Mouse (Mus musculus) midbrain, embryonic 14.5 days (tissue): ENCODE measurements at regions not wholly inside any gene's neighbourhood (a gene's known extent, or its start where the extent isn't known, plus 50 kb on each side); places are given as distances from the start of the nearest gene placed in this dataset.

Experiments used
- ATAC-seq: fragments of 200-750 bp; cut with Nextera tagmentation; 2 replicates; pipeline ENCODE4 v1.8.0; 2017; ENCODE audit warnings: moderate number of reproducible peaks, moderate library complexity; ENCODE audit not compliant: low FRiP score, low TSS enrichment
- DNase-seq: peaks from one replicate; pipeline ENCODE4 v3.0.0-alpha.2; 2015
- H3K27ac ChIP-seq: fragments of 300-500 bp; sonication (generic); replicated peaks from 2 replicates; pipeline ENCODE4 v1.5.1; 2014; ENCODE audit warnings: mild to moderate bottlenecking, low read depth, low read length, moderate library complexity
- H3K27me3 ChIP-seq: fragments of 300-500 bp; sonication (generic); 2 replicates; pipeline ENCODE4 v1.6.1; 2014; ENCODE audit warnings: low read length, control low read depth, mixed read lengths; ENCODE audit not compliant: control insufficient read depth, insufficient read depth
- H3K36me3 ChIP-seq: fragments of 300-500 bp; sonication (generic); 2 replicates; pipeline ENCODE4 v1.6.1; 2014; ENCODE audit warnings: low read length, control low read depth; ENCODE audit not compliant: control insufficient read depth, insufficient read depth
- H3K4me1 ChIP-seq: fragments of 300-500 bp; sonication (generic); 2 replicates; pipeline ENCODE4 v1.6.1; 2014; ENCODE audit warnings: mild to moderate bottlenecking, antibody characterized with exemption, low read length, control low read depth; ENCODE audit not compliant: control insufficient read depth, insufficient read depth
- H3K4me2 ChIP-seq: fragments of 300-500 bp; sonication (generic); 2 replicates; pipeline ENCODE4 v1.6.1; 2014; ENCODE audit warnings: mild to moderate bottlenecking, low read length, moderate library complexity
- H3K4me3 ChIP-seq: fragments of 300-500 bp; sonication (generic); replicated peaks from 2 replicates; pipeline ENCODE4 v1.5.1; 2014; ENCODE audit warnings: low read depth, low read length
- H3K9ac ChIP-seq: fragments of 300-500 bp; sonication (generic); replicated peaks from 2 replicates; pipeline ENCODE4 v1.6.1; 2014; ENCODE audit warnings: mild to moderate bottlenecking, low read length, moderate library complexity
- H3K9me3 ChIP-seq: fragments of 300-500 bp; sonication (generic); 2 replicates; pipeline ENCODE4 v1.6.1; 2016; ENCODE audit warnings: low read length, control low read depth, mixed read lengths; ENCODE audit not compliant: control insufficient read depth
- WGBS: fragments of 180-500 bp; shearing (Covaris S2); extraction: QIAGEN DNeasy Blood & Tissue Kit; methylation state at CpG from one replicate; pipeline ENCODE4 v1.1.7; 2014; 5-methylcytosine and 5-hydroxymethylcytosine counted together

DNA sequence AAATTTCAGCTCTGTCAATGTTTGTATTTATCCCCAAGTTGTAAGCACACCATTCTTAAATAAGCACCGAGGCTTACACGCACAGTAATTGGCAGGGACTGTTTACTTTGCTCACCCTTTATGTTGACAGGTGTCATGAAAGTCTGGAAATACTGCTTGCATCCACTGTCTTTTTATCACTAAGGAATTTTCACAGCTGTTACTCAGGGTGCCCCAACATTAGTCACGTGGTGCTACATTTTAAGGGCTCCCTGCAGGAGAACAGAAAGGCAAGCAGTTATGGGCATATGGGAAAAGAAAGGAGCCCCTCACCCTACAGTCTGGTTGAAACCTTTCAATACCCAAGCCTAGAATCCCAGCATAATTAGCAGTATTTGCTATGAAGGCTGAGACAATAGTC, 304.7 kb downstream of the Tle4 start:
- ATAC-seq (no peak), DNase-seq (no peak)
- Histone ChIP-seq H3K4me2 (no peak overlapping the region), H3K27ac (no peak overlapping the region), H3K36me3 (no peaks in the 10 kb centered on the region), H3K4me1 (no peaks in the 10 kb centered on the region), H3K9ac (no peak overlapping the region), H3K4me3 (no peak overlapping the region), H3K27me3 (no peaks in the 10 kb centered on the region), H3K9me3 (no peaks in the 10 kb centered on the region)
- 70% methylated on average over 3 of the region's 3 CpGs for WGBS

DNA sequence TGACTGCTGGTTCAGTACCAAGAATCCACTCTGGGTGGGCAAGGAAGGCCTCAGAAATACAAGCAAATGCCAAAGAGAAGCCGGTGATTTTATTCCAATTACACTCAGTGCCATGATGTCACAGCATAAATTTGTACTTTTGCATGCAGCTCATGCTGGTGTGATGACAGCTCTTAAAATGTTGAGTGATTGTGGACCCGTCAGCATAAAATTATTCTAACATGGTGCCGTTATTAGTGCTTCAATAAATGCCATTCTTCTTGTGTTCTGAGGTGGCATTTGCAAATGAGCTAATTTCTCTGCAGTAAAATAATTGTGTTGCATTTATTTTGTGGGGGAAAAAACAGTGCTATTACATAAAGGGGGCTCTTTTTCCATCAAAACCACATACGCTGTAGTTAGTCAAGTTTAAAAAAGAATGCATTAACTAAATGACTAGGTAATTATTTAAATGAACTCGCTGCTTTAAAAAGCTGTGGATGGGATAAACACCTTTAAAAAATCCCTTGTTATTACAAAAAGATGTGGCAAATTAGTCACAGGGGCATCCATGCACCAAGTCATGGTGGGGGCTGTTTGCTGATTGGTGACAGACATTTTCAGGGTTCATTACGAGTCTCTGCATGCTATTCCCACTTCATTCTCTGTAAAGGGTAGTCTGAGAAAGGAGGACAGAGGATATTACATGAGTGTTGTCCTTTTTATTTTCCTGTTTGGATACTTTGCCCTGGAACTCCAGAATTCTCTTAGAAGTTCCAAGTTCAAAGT, 296.5 kb downstream of the Tle4 start:
- no peaks in the 10 kb centered on the region for H3K27me3 ChIP-seq
- no peaks in the 10 kb centered on the region for H3K9me3 ChIP-seq
- WGBS = 76% methylated on average over 6 of the region's 6 CpGs
- H3K4me3 ChIP-seq = no peak overlapping the region
- no peaks in the 10 kb centered on the region for H3K4me1 ChIP-seq
- no peak overlapping the region for H3K27ac ChIP-seq
- no peak overlapping the region for H3K9ac ChIP-seq
- no peak overlapping the region for H3K4me2 ChIP-seq
- DNase-seq = no peak
- H3K36me3 ChIP-seq = no peaks in the 10 kb centered on the region
- no peak for ATAC-seq

DNA sequence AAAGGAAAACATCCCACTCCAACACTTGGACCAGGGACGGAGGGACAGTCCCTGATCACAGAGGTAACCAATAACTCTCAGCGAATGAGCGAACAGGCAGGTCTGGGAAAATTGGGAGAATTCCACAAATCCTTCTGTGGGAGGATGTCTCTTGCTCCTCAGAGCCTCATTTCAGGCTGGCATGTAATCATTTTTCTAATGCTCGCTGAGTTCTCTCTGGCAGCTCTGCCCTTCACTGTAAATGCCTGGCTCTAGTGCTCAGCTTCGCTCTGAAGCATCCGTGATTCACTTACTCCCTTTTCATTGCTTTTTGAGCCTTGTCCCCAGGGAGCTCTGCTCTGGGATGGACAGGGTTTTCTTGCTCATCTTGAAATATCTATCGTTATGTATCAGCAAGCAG, 283.6 kb downstream of the Tle4 start:
- no peak for ATAC-seq
- H3K27ac ChIP-seq = no peak overlapping the region
- no peaks in the 10 kb centered on the region; the same call in 1 of the 2 replicates for H3K27me3 ChIP-seq
- peak; percentile 55 for DNase-seq
- H3K9ac ChIP-seq = no peak overlapping the region
- H3K36me3 ChIP-seq = no peaks in the 10 kb centered on the region
- 63% methylated on average over 7 of the region's 7 CpGs for WGBS
- H3K4me1 ChIP-seq = no peaks in the 10 kb centered on the region
- H3K4me2 ChIP-seq = no peak overlapping the region
- no peak overlapping the region for H3K4me3 ChIP-seq
- H3K9me3 ChIP-seq = no peaks in the 10 kb centered on the region

GRCm38 (mm10) chr19:14319677-14320191, 278.1 kb downstream of the Tle4 start:
- Histone ChIP-seq H3K36me3 (no peaks in the 10 kb centered on the region), H3K9ac (no peak overlapping the region), H3K27ac (no peak overlapping the region), H3K9me3 (no peaks in the 10 kb centered on the region), H3K4me1 (peaks cover 3% of the 10 kb centered on the region), H3K4me2 (no peak overlapping the region), H3K27me3 (no peaks in the 10 kb centered on the region; the same call in 1 of the 2 replicates), H3K4me3 (no peak overlapping the region)
- DNase-seq = peak; percentile 44
- WGBS = 29% methylated on average over 3 of the region's 3 CpGs
- ATAC-seq = no peak

GRCm38 (mm10) chr19:14325353-14326052, 272.3 kb downstream of the Tle4 start:
- H3K4me2 ChIP-seq = 0 out of 2 replicates have a peak overlapping the region, but pooled peaks have one; percentile 18
- peaks cover 7% of the 10 kb centered on the region; the same call in 1 of the 2 replicates for H3K27me3 ChIP-seq
- peaks cover 19% of the 10 kb centered on the region for H3K4me1 ChIP-seq
- peak; percentile 85; the same call in 1 of the 2 replicates for ATAC-seq
- no peak overlapping the region for H3K4me3 ChIP-seq
- 12% methylated on average over 9 of the region's 9 CpGs for WGBS
- H3K9me3 ChIP-seq = no peaks in the 10 kb centered on the region
- H3K27ac ChIP-seq = no peak overlapping the region
- H3K9ac ChIP-seq = no peak overlapping the region
- DNase-seq = peak; percentile 75
- no peaks in the 10 kb centered on the region for H3K36me3 ChIP-seq

- Histone ChIP-seq H3K27ac (no peak overlapping the region), H3K9ac (no peak overlapping the region), H3K27me3 (peaks cover 11% of the 10 kb centered on the region; the same call in 1 of the 2 replicates), H3K36me3 (no peaks in the 10 kb centered on the region), H3K4me3 (no peak overlapping the region), H3K9me3 (no peaks in the 10 kb centered on the region), H3K4me1 (no peaks in the 10 kb centered on the region), H3K4me2 (no peak overlapping the region)
- DNase-seq (no peak), ATAC-seq (no peak)
- WGBS = 86% methylated on average over 6 of the region's 6 CpGs
Observed at GRCm38 (mm10) chr19:14333041-14334012, 264.5 kb downstream of the Tle4 start.

DNA sequence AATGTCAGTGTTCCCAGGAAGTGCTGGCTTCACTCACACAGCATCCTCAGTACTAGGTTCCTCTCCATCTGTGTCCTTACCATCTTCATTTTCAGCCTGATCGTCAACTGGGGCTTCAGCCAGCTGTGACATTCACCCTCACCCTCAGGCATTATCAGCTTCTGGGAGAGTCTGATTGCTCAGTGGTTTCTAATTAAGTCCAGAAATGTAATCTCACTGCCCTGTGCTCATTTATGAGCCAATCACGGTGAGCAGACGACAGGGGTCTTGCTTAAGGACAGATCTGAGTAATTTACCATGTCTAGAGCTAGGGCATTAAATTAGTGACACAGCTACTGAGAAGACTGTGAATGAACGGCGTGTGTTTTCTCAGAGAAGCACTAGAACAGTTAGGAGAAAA, 260.8 kb downstream of the Tle4 start:
- ATAC-seq = peak; percentile 24; the same call in 1 of the 2 replicates

DNA sequence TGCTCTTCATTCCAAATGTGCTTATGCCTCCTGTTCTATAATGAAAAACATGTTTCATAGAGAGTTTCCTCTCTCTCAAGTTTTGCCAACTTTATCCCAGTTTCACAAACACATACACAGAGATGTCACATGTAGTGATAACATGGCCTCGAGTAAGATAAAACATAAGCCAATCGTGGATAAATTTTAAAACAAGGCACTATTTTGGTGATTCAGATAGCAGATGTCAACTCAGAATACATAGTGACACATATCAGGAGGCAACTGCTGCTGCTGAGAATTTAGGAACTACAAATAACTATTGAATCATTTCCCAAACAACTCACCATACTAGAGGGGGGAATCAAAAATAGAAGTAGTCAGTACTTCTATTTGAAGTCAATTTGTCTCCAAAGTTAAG, 257.1 kb downstream of the Tle4 start:
- H3K4me1 ChIP-seq = no peaks in the 10 kb centered on the region
- ATAC-seq = no peak
- no peak for DNase-seq
- no peaks in the 10 kb centered on the region for H3K9me3 ChIP-seq
- WGBS = 89% methylated on average over 2 of the region's 2 CpGs
- no peak overlapping the region for H3K4me3 ChIP-seq
- 0 out of 2 replicates have a peak, but pooled peaks cover 3% of the 10 kb centered on the region for H3K27me3 ChIP-seq
- H3K36me3 ChIP-seq = no peaks in the 10 kb centered on the region
- H3K4me2 ChIP-seq = no peak overlapping the region
- H3K9ac ChIP-seq = no peak overlapping the region
- no peak overlapping the region for H3K27ac ChIP-seq

More for the DNA sequence above, 260.8 kb downstream of the Tle4 start:
- Histone ChIP-seq H3K9ac (no peak overlapping the region), H3K27me3 (peaks cover 7% of the 10 kb centered on the region; the same call in 1 of the 2 replicates), H3K27ac (no peak overlapping the region), H3K4me2 (no peak overlapping the region), H3K4me1 (no peaks in the 10 kb centered on the region), H3K4me3 (no peak overlapping the region), H3K36me3 (no peaks in the 10 kb centered on the region), H3K9me3 (no peaks in the 10 kb centered on the region)
- 23% methylated on average over 5 of the region's 5 CpGs for WGBS
- peak; percentile 58 for DNase-seq
